Mouse (Mus musculus): ENCODE data around the gene Pin1.

Gene Pin1

DNA sequence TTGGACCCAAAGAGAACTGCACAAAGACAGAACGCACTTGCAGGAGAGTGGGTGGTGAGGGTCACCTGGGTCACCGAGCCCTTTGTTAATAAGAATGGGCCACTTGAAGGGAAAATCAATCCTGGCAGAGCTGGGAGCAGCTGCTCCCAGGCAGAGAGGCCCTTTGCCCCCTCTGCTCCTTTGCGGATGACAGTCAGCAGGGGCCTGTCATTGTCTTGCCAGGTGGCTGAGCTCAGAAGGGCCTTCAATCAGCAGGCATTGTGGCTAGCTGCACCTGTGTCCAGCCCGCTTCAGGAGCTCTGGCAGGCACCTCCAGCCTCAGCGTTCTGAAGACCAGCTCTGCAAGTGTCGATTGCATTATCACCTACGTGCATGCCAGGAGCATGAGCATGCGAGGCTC lies 45.6 kb downstream of the Pin1 start:
- in situ Hi-C loops (cut with MboI; ENCODE audit: low sequenced_read_pairs) = no loop called here

DNA sequence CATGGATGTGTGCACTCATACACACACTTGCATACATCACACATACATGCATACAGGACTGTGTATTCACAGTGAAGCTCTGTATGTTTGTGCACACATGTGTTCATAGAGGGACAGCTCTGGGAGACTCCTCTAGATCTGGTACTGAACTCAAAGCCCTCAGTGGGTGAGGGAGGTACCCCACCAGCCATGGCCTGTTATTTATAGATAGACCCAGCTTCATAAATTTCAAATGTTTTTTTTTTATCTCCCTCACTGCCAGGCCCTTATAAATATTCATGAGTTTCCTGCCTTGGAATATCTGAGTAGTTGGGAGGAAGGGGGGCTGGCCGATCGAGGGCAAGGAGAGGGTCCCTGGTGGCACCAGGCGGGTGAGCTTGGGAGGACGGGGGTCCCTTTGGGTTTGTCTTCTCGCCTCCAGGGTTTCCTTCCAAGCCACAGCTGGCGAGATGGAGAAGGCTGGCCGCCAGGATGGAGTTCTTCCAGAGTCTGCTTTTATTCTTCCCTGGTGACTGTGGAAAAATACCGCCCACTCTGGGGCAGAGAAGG lies 52.0 kb downstream of the Pin1 start:
- in situ Hi-C loops (cut with MboI; ENCODE audit: low sequenced_read_pairs) = no loop called here

DNA sequence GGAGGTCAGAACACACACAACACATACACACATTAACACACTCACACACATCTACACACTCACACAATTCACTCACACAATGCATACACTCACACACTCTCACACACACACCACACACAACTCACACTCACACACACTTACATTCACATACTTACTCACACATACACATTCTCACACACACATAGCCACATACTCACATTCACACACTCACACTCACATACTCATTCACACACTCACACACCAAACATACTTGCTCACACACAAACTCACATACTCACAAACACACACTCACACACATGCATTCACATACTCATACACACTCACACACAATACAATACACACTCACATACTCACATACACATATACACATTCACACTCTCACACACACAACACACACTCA lies 53.5 kb downstream of the Pin1 start:
- in situ Hi-C loops (cut with MboI; ENCODE audit: low sequenced_read_pairs) = no loop called here

DNA sequence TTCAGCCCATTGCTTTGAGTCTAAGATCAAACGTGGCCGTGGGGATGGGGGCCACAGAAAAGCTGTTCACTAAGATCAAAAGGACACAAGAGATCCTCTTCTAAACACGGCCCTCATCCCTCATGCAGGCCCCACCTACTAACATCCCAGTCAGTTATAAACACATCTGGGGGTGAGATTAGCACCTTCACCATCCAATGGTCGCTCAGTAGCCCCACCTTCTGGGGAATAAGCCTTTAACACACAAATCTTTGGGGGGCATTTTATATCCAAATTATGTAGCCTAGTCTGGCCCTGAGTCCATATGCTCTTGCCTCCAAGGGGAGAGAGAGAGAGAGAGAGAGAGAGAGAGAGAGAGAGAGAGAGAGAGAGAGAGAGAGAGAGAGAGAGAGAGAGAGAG lies 54.1 kb downstream of the Pin1 start:
- in situ Hi-C loops (cut with MboI; ENCODE audit: low sequenced_read_pairs) = no loop called here

DNA sequence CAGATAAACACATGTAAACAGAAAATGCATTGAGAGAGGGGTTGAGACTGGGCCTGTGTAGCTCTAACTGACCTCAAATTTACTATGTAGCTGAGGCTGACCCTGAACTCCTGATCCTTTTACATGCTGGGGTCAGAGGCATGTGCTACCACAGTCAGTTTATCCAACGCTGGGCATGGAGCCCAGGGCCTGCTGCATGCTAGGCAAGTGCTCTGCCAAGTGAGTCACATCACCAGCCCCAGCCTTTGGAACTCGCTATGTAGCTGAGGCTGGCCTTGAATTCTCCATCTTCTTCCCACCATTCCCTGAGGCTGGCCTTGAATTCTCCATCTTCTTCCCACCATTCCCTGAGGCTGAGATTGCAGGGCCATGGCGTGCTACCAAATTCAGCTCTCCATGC lies 58.6 kb downstream of the Pin1 start:
- in situ Hi-C loops (cut with MboI; ENCODE audit: low sequenced_read_pairs) = no loop called here

DNA sequence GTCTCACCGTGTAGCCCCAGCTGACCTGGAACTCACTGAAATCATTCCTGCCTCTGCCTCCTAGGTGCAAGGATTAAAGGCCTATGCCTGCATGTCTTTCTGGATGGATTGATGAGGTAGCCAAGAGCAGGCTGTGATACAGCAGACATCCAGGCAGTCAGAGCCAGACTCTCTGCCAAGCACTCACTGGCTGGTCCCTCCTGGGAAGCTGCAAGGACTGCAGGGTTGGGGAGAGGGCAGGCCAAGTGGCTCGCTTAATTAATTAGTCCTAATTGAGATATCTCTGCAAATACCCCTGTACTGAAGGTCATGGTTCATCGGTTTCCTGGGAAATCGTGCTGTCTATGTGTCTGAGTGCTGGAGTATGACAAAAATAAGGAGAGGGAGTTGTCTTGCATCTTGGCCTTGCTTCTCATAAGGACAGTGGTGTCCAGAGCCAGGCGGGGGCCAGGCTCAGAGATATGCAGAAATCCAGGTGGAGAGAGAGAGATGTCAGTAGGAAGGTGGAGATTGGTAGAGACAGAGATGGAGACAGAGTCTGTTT lies 61.1 kb downstream of the Pin1 start:
- in situ Hi-C loops (cut with MboI; ENCODE audit: low sequenced_read_pairs) = no loop called here

DNA sequence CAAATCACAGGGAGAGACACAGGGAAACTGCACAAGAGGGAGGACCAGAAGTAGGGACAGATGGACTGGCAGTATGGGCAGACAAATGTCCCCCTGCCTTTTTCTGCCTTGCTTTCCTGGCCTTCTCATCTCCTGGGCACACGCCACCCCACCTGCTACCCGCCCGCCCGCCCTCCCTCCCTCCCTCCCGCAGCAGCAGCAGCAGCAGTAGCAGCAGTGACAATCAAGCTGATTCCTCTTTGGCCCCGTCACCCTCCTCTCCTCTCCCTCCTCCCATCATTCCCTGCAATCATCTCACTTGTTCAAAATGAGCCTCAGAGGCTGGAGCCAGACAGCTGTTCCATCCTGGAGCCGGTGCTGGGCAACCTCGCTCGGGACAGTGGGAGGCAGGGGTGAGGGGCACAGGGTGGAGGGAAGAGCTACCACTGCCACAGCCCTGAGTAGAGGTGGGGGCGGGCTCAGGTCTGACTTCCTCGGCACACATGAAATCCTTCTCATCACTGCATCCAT lies 61.6 kb downstream of the Pin1 start:
- in situ Hi-C loops (cut with MboI; ENCODE audit: low sequenced_read_pairs) = no loop called here

DNA sequence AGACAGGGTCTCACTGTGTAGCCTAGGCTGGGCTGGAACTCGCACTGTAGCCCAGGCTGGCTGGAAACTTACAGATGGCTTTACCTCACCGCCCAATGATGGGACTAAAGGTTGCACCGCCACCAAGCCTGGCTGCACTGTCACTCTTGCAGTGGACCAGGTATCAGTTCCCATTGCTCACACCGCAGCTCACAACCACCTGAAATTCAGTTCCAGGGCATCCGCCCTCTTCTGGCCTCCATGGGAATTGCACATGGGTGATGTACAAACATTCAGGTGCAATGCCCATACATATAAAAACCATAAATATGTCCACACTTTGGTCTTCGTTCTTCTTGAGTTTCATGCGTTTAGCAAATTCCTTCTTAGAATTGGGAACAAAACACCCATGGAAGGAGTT lies 63.4 kb downstream of the Pin1 start:
- in situ Hi-C loops (cut with MboI; ENCODE audit: low sequenced_read_pairs) = no loop called here

Data from CH12F3 (cell line).